Mouse (Mus musculus): ENCODE measurements around the gene Clcn2.
A peak's percentile ranks its signal among the peaks of the same experiment; 100 is the strongest.

Clcn2 gene

DNA sequence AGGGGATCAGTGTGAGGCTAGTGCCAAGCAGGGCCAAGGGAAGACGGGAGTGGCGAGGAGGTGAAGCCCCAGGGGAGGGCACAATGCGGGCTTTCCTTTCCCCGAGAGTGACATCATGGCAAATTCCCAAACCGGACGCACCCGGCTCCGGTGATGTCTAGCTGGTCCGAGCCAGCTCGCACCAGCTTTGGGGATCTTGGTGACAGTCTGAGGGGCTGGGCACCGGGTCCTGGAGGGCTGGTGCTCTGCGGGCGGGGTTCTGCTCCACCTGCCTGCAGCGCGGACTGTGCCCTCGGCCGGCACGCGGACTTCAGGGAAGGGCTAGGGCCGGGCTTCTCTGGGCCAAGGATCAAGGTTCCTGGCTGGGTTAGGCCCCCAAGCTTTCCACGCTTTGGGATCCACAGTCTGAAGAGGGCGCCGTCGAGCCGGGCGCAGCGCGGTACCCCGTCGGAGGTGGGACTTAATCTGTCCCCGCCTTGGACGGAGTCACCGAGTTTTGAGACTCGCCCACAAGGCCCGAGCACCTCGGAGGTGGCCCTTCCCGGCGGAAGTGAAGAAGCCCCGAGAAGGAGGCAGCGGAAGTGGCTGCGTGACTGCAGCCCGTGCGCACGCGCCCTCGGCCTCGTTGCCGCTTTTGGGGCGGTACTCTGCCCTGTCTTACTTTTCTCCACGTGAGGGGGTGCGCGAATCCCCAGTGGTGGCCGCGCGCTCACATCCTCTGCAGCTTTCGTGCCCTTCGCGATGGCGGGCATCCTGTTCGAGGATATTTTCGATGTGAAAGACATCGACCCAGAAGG lies at the start of gene Clcn2, which contains the start of gene Polr2h:
Clcn2 (minus strand) TSS at position 566 of the 797 bp plus-strand sequence.
Polr2h (plus strand) TSS at position 485 of the 797 bp plus-strand sequence.
- peak; percentile 99 for DNase-seq (ENCODE audit: low spot score)

DNA sequence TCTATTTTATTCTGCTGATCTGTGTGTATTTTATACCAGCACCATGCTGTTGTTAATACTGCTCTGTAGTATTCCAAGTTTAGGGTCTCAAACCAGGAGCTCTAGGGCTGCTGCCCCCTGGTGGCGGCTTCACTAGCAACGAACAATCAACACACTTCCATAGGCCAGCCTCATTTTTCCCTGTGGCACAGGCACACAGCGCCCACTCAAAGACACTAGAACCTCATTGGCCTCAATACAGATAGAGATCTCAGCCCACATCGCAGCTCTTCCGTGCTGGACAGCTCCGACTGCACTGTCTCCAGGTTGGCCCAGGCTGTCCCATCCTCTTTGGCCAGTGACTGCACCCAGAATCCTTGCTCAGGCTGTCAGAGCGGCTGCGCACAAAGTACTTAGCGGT lies 47.7 kb upstream of the Clcn2 start:
- peak; percentile 43 for DNase-seq (ENCODE audit: low spot score)

DNA sequence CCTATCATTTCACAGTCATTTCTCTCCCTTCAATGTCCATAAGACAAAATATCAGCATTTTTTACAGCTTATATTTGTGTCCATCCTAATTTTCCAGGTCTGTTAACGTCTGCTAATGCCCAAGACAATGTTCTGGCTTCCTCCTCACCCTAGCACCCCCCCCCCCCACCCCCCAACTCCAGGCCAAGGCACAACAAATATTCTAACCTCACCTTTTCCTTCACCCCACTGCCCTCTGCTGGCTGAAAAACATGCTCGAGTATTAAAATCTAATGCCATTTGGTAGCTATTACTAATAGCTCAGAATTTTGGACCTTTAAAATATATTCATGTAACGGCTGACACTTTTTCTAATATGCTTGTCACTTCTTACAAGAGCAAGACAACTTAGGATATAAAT lies 44.1 kb upstream of the Clcn2 start:
- no peak for DNase-seq (ENCODE audit: low spot score)

DNA sequence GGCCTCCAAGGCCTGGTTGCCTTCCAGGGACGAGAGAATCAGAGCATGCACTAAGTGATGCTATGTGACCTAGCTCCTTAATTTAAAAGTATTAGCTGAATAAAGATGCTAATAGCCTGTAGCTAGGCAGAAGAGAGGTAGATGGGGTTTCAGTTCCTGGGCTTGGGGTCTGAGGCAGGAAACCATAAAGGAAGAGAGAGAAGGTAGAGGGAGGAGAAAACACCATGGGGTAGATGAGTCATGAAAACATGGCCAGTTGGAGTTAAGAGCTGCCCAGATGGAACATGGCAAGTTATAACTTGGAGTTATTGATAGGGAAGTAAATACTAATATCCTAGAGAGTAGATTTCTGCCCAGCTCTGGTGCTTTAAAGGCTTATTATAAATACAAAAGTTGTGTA lies 39.8 kb upstream of the Clcn2 start:
- no peak for DNase-seq (ENCODE audit: low spot score)

DNA sequence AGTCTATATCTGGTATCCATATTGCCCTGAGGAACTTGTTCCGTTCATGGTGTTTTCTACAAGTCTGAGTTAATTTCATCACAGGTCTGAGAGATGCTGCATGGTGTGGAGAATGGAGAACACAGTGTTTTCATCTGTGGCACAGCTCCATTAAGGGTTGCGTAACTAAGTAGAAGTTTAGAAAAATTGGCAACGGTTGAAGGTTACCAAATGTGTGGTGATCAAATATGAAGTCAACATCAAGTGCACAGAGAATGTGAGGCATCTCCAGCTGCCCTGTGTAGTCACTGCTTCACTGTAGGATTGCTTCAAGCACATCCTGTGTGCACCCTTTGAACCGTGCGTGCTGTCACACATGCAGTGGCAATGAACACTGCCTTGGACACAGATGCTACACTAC lies 38.5 kb upstream of the Clcn2 start:
- DNase-seq (ENCODE audit: low spot score): no peak

DNA sequence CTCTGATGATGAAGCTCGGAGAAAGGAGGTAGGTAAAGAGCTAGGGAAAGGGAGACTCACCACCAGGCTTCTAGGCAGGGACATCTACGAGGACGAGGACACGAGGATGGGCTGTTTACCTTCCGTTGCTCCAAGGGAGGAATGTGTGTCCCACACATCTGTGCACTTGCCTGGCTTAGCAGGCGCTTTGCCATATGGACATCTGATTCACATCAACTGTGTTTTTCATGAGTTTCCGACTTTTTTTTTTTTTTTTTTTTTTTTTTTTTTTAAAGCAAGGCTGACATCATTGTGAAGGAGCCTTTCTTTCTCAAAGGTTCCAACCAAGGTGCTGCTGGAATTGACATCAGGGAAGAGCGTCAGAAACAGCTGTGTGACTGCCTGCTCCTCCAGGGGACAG lies 33.0 kb upstream of the Clcn2 start:
- DNase-seq (ENCODE audit: low spot score): no peak

DNA sequence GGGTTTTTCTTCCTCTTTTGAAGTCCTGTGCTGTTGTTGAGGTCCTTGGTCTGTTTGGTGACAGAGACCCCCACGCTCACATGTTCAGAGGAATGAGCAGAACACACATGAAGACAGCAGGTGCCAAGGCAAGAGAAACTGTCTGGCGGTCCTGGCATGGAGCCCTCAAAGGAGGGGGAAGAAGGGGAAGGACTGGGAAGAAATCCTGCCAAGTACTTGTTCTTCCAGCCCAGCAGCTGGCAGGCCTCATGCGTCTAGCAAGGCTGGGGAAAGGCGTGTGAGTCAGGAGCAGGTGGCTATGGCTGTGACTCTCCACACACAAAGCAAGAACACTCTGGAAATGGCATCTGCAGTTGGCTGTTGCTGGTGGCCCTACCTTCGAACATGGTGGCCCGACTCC lies 29.1 kb upstream of the Clcn2 start:
- no peak for DNase-seq (ENCODE audit: low spot score)

DNA sequence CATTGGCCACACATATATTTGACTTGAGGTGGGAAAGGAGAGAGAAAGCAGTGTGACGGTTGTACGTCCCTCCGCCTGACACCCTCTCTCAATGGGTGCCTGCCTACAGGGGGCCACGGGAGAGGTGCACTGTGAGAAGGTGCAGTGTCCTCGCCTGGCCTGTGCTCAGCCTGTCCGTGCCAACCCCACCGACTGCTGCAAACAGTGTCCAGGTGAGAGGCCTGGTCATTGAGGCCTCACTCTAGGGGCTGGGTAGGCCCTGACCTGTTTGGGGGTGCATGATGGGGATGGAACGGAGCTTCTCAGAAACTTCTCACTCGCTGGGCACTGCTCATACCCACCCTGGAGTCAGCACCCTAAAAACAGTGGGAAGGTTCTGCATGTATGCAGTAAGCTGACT lies 22.3 kb upstream of the Clcn2 start:
- DNase-seq (ENCODE audit: low spot score): no peak

DNA sequence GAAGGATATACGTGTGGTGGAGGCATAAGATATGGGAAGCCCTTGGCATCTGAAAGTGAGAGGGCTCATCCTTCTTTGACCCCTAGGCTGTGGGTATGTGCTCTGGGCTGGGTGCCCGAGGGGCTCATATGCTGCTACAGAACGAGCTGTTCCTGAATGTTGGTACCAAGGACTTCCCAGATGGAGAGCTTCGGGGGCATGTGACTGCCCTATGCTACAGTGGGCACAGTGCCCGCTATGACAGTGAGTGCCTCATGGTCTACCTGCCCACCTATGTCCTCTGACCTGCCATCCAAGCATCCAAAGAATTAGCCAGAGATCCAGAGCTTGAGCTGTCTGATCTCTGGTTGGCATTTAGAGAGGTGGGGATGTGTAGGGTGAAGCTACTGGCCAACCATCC lies 19.3 kb upstream of the Clcn2 start:
- DNase-seq (ENCODE audit: low spot score): no peak

DNA sequence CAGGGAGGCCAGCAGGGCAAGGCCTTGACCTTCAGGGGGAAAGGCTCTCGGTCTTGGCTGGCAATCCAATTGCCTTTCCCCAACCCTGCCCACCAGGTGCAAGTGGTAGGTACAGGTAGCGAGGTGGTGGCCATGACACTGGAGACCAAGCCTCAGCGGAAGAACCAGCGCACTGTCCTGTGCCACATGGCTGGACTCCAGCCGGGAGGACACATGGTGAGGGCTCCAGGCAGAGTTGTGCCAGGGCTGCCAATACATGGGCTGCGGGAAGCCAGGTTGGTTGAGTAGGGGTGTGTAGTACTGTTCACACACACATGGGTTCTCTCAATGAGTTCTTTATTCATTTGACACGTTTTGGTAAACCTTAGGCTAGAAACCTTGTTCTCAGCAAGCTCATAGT lies 18.6 kb upstream of the Clcn2 start:
- no peak for DNase-seq (ENCODE audit: low spot score)

DNA sequence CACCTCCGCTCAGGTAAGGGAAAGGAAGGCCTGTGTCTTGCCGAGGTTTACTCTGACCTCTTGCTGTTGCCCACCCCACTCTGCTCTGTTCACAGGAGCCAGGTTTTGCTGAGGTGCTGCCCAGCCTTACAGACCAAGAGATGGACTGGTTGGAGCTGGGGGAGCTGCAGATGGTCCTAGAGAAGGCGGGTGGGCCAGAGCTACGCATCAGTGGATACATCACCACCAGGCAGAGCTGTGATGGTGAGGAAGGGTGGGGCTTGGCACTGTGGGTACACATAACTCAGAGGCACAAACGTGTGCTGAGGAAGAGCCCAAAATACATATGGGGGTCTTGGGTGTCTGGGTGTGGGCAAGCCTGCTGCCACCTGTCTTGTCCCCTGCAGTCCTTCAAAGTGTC lies 18.1 kb upstream of the Clcn2 start:
- no peak for DNase-seq (ENCODE audit: low spot score)

DNA sequence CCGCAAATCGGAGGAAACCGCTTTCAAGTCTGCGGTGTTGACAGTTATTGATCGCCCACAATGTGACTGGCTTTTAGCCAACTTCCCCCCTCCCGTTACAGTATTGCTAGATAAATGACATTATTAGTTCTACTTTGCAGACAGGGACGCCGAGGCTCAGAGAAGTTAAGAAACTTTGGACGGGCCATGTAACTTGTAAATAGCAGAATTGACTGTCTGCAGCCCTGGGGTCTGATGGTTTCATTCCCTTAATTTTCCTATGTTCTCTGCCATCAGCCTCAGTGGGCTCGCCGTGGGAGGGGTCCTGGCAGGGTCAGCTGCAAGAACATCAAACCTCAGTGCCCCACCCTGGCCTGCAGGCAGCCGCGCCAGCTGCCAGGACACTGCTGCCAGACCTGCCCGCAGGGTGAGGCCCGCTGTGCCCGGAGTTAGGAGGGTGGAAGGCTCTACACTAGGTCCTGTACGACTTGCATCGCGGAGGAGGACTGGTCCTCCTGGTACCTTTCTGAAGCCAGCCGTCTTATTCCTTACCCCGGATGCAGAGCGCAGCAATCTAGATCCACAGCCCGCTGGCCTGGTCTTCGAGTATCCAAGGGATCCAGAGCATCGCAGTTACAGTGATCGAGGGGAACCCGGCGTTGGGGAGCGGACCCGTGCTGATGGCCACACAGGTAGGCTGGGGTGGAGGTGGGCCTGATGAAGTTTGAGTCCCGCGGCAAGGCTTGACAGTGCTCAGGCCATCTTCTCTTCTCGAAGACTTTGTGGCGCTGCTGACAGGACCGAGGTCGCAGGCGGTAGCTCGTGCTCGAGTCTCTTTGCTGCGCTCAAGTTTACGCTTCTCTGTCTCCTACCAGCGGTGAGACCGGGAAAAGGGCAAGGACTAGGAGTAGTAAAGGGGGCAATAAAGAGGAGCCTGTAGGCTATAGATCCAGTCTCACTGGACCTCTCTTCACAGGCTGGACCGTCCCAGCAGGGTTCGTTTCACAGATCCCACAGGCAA lies 16.5 kb upstream of the Clcn2 start, which contains the start of gene Thpo:
Thpo (minus strand) TSS at position 781 of the 1,000 bp plus-strand sequence.
- DNase-seq (ENCODE audit: low spot score): no peak

DNA sequence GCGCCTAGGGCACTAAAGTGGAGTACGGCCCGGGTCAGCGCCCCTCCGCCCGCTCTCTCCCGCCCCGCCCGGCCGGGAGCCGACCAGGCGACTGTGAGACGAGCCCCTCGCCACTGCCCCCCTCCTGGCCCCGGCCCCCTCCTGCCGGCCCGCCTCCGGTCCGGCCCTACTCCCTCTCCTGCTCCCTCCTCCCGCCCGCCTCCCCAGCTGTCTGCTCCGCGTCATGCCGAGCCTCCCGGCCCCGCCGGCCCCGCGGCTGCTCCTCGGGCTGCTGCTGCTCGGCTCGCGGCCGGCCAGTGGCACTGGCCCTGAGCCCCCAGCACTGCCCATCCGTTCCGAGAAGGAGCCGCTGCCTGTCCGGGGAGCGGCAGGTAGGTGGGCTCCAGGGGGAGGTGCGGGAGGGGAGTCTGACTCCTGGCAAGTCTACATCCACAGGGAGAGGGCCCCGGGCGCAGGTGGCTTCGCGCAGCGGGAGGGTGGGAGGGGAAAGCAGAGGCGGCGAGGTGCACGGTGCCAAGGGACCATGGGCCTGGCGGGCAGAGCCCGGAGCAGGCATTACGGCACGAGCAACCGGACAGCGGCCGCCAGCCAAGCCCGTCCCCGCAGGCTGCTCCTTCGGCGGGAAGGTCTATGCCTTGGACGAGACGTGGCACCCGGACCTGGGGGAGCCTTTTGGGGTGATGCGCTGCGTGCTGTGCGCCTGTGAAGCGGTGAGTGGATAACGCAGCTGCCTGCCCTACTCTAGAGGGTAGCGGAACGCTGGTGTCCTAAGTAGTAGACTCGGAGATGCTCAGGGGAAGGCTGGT lies 15.6 kb upstream of the Clcn2 start, which contains the start of gene Chrd:
Chrd (plus strand) TSS at position 203 of the 806 bp plus-strand sequence.
- no peak for DNase-seq (ENCODE audit: low spot score)

DNA sequence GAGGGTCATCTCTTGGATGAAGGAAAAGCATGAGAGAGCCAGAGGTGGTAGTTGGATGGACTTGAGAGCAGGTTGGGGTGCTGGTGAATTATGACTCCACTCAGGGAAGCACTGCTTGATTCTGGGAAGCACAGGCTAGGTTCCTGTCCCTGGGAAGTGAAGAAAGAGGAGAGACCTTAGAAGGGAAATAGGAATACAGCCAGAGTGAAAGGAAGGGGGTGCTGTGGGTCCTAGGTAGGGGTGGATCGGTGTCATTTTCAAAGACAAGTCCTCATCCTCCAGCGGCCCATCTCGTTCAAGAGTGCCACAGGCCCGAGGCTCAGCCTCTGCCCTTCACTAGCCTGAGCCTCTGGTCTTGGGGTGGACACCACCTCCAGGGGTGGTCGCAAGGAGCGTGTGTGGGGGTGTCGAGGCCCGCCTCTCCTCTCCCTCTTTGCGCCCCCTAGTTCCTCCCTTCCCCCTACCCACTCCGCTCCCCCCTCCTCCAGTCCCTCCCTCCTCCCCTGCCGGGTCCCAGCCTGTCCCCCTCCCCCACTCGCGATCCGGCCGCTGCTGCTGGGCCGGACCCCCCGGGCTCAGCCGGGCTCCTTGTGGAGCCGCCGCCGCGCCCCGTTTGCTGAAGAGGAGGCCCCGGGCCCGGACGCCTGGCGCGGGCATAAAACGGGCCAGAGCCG lies 14.8 kb upstream of the Clcn2 start:
- DNase-seq (ENCODE audit: low spot score): no peak

DNA sequence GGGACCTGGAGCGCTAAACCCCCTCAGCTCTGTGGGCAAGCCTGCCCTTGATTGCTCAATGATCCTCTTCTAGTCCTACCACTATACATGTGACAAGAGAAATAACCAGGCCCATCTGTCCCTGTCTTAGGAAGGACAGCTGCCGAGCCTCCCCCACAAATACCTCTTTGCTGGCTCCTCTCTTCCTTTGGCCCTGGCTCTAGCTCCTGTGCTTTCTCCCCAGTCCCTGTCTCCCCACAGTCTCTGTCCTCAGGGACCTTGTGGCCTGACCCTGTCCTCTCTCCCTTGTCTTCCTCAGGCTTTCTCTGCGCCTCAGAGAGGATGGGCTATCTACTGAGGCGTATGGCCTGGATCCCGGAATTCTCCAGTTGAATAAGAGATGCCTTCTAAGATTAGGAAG lies 14.1 kb upstream of the Clcn2 start:
- no peak for DNase-seq (ENCODE audit: low spot score)

DNA sequence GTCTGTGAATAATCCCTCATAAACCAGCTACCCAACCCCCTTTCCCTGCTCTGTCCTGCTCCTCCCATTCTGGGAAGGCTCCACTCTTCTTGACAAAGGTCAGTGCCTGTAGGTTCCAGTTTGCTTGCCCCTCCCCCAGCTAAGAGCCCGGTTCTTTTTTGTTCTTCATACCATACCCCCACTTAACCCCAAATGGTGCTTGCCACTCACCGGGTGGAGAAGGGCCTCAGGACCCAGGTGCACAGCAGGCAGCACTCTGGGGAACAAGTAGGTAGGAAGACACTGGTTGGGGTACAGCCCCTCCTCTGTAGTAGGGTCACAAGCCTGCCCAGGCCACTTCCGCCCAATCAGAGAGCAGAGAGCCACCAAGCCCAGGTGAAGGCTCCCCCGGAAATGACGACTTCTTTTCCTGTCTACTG lies 12.8 kb upstream of the Clcn2 start:
- no peak for DNase-seq (ENCODE audit: low spot score)

DNA sequence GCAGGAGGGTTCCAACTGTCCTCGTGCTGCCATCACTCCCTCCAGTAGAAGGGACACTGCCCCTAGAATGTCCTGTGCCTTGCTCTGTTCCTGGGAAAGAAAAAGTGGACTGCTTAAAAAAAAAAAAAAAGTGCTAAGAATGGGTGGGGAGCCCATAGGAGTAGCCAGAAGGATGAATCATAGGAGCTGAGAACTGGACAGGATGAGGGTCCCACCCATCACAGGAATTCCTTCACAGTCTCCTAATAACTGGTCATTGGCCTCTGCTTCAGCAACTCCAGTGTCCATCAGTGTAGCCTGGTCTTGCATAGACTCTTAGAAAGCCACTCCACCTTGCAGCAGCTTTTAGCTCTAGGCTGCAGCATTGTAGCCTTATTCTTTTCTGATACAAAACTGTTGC lies 8.8 kb upstream of the Clcn2 start:
- no peak for DNase-seq (ENCODE audit: low spot score)

DNA sequence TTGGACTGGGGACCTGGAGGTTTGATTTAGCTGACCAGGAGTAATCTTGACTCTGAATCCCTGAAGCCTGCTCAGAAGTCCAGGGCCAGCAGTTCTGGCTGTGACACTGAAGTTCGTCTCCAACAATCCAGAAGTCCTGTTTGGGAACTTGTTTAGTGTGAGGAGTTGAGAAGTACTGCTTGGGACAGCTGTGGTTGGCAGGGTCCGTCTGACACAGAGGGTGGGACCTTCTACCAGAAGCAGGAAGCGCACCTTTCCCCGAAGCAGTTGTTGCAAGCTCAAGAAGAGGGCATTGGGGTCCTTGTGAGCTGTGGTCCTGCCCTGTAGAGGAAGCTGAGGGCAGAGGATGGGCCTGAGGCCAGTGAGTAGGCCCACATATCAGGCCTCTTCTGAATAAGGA lies 8.2 kb upstream of the Clcn2 start:
- no peak for DNase-seq (ENCODE audit: low spot score)

DNA sequence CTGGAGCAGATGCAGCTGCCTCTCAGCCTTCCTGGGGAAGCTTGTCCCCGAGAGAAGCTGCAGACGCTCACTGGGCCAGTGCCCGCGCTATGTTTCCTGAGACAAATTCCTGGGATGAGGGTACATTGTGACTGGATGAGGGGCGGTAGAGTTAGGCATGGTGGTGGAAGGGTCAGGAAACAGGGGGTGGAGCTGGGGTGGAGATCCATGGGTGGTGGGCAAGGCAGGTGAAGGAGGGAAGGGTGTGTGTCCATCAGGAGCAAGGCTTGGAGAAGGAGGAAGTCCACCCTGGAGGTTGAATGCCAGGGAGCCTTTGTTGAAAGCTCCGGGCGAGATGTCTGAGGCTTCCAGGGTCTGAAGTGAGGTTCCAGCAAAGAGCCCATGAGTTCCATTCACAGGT lies 7.8 kb upstream of the Clcn2 start:
- no peak for DNase-seq (ENCODE audit: low spot score)

DNA sequence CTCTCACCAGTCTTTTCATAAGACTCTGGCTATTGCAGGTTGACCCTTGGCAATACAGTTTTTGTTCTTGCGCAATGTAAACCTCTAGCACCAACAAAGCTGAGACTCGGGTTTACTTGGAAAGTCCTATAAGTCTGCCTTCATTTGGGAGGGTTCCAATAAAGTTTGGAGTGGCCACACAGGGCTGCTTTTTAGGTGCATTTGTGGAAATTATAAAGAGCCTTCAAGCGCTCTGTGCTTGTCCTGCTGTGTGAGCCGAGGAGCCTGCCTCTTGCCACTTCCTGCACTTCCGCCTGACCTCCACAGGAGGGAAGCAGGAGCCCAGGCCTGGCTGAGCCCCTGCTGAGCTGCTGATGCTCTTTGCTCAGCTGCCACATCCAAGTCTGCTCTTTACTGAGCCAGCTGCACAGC lies 6.8 kb upstream of the Clcn2 start:
- DNase-seq (ENCODE audit: low spot score): peak; percentile 34

DNA sequence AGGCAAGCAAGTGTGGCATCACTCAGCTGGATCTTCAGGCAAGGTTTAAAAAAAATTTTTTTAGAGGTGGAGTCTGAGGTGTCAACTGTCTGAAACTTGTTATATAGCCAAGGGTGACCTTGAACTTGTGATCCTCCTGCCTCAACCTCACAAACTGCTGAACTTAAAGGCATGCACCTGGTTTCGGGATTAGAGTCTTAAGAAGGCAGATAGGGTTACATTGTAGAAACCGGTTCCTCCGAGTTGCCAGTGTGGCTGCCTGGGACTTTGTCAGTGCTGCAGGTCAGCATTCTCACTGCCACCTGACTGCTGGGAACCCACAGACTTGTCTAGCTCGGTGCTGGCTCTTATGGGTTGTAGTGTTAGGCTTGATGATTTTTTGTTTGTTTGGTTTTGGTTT lies 5.7 kb upstream of the Clcn2 start:
- no peak for DNase-seq (ENCODE audit: low spot score)
